Mouse (Mus musculus) C2C12 (cell line): ENCODE measurements around the gene Ccdc158. TPM values are rescaled to one million over a fixed set of nuclear protein-coding genes. Genes with fewer than 3 reads are reported as not detected.

Source experiments
- H3K27me3 ChIP-seq: one replicate; pipeline ENCODE4 v1.6.1; 2011; ENCODE audit not compliant: control insufficient read depth, insufficient read depth, insufficient read length
- H3K36me3 ChIP-seq: one replicate; pipeline ENCODE4 v1.6.1; 2011; ENCODE audit not compliant: control insufficient read depth, insufficient read depth
- H3K4me3 ChIP-seq: one replicate; pipeline ENCODE4 v1.5.1; 2011; ENCODE audit warnings: mild to moderate bottlenecking, control low read depth; ENCODE audit not compliant: poor library complexity, insufficient read depth, severe bottlenecking
- H3K79me2 ChIP-seq: one replicate; pipeline ENCODE4 v1.6.1; 2011; ENCODE audit not compliant: control insufficient read depth, insufficient read depth
- H3K79me3 ChIP-seq: one replicate; pipeline ENCODE4 v1.6.1; 2011; ENCODE audit warnings: low read depth, control low read depth
- H3ac ChIP-seq: one replicate; pipeline ENCODE3; 2011; ENCODE audit warnings: low read depth; ENCODE audit not compliant: control insufficient read depth, insufficient read length
- CEBPB ChIP-seq: IDR thresholded peaks from one replicate; pipeline ENCODE4 v1.6.1; 2011; ENCODE audit warnings: low read depth, mild to moderate bottlenecking, control low read depth, moderate library complexity
- CTCF ChIP-seq: IDR thresholded peaks from one replicate; pipeline ENCODE4 v1.5.1; 2011; ENCODE audit not compliant: control insufficient read depth, insufficient read depth, insufficient read length
- FOSL1 ChIP-seq: IDR thresholded peaks from one replicate; pipeline ENCODE4 v1.8.0; 2011; ENCODE audit warnings: mild to moderate bottlenecking, low read length; ENCODE audit not compliant: poor library complexity, insufficient read depth, severe bottlenecking
- MAX ChIP-seq: IDR thresholded peaks from one replicate; pipeline ENCODE4 v1.6.1; 2011; ENCODE audit warnings: mild to moderate bottlenecking, control low read depth
- MYOD1 ChIP-seq: IDR thresholded peaks from one replicate; pipeline ENCODE4 v1.6.1; 2011; ENCODE audit warnings: low read depth; ENCODE audit not compliant: control insufficient read depth, insufficient read length
- MYOG ChIP-seq: IDR thresholded peaks from one replicate; pipeline ENCODE4 v1.6.1; 2011; ENCODE audit not compliant: control insufficient read depth, insufficient read length; ENCODE audit errors: extremely low read depth
- USF1 ChIP-seq: IDR thresholded peaks from one replicate; pipeline ENCODE4 v1.6.1; 2011; ENCODE audit warnings: low read depth, mild to moderate bottlenecking, control low read depth, moderate library complexity
- polyA plus RNA-seq: library from polyadenylated mRNA; unstranded; fragments of >200 nt; fragmentation: generic; extraction: Trizol; gene quantifications from one replicate; pipeline ENCODE4 v1.2.1, GENCODE M21; 2012; ENCODE audit warnings: missing spikeins

Gene Ccdc158
- polyA plus RNA-seq, 1 experiment, result not detected

DNA sequence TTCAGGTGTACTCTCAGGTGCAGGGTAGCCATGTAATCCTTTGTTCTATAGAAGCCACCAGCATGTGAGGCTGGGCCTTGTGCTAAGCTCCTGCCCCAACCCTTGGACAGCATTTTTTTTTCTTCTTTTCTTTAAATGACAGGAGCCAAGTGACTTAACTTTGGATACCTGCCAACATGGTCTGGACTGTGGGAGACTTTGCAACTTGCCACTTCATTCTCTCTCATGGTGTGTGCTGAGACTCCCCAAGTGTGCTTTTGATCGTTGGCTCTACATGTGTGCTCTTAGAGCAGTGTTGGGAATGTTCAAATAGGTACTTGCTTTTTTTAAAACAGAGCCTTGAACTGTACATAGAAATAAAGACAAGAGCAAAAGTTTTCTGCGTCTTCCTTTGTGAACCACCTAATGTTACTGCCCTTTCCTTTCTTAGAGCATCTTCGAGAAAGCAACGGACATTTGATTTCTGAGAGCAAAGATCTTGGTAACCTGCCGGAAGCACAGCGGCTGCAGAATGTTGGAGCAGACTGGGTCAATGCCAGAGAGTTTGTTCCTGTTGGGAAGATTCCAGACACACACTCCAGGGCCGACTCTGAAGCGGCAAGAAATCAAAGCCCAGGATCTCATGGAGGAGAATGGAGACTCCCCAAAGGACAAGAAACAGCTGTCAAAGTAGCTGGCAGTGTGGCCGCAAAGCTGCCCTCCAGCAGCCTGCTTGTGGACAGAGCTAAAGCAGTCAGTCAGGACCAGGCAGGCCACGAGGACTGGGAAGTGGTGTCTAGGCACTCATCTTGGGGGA is 70.4 kb downstream of the Ccdc158 start:
- Histone ChIP-seq H3K79me2 (peaks cover 21% of the 10 kb centered on the region), H3K79me3 (peaks cover 3% of the 10 kb centered on the region), H3K36me3 (no peaks in the 10 kb centered on the region), H3K27me3 (no peaks in the 10 kb centered on the region), H3ac (no peak overlapping the region), H3K4me3 (no peak overlapping the region)
- TF ChIP-seq USF1 (no peak), CEBPB (no peak), MAX (no peak), CTCF (no peak)

DNA sequence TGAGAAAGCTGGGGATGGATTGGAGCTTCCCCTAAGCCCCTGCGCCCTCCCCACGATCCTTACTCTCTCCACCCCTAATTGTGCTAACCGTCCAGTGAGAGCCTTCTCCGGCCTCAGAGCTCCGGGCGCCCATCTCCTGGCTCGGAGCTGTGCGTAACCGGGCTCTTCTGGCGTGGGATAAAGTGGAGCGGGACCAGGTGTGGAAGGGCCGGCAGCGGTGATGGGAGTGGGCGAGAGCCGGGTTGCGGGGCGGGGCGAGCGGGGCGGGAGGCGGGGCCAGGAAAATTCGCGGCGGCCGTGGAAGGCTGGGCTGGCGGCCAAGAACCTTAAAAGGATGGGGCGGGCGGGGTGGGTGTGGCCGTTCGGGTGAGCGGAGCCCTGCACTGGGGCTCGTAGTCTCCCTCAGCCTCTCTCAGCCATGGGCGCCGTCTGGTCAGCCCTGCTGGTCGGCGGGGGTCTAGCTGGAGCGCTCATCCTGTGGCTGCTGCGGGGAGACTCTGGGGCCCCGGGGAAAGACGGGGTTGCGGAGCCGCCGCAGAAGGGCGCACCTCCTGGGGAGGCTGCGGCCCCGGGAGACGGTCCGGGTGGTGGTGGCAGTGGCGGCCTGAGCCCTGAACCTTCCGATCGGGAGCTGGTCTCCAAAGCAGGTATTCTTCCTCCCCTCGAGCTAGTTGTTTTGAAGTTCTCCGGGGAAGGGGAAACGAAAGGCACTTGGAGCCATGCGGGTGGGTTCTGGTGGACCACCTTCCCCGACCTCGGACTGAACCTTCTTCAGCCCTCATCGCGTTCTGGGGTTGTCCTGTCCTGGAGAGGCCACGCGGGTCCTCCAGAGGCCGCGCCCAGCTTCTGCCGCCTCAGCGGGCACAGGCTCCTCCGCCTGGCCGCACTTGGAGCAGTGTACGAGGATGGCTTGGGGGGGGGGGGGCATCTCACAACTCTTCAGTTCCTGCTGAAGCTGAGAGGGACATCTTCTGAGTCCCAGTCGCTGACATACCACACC is 72.1 kb downstream of the Ccdc158 start, which contains the start of gene Stbd1:
Gene Stbd1, plus strand, starts transcription at position 351 of the 1,000 bp plus-strand sequence.
- TF ChIP-seq MAX (peak; percentile 55), FOSL1 (no peak)
- H3K4me3 ChIP-seq, result peak within 1 kb of the TSS; percentile 45
- H3K79me3 ChIP-seq, result peaks cover 3% of the 10 kb centered on the region
- H3K79me2 ChIP-seq, result peaks cover 21% of the 10 kb centered on the region
- H3K27me3 ChIP-seq, result no peaks in the 10 kb centered on the region
- H3ac ChIP-seq, result peak within 1 kb of the TSS; percentile 80
- no peaks in the 10 kb centered on the region for H3K36me3 ChIP-seq

DNA sequence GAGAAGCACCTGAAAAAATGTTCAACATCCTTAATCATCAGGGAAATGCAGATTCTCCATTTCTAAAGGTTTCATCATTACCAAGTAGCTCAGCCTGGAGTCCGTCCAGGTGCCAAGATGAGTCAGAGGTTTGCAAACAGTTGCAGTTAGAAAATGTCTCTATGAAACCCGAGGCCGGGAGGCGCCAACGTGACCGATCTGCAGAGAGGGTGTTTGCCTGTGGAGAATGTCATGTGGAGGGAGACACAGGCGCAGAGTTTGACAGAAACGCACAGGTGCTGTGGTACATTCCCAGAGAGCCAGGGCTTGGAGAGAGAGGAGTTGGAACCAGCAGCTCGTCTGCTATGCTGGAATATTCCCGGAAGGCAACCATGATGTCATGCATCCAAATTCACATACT is 76.0 kb downstream of the Ccdc158 start:
- Histone ChIP-seq H3K79me2 (peaks cover 10% of the 10 kb centered on the region), H3K36me3 (no peaks in the 10 kb centered on the region), H3K4me3 (no peak overlapping the region), H3ac (no peak overlapping the region), H3K27me3 (no peaks in the 10 kb centered on the region), H3K79me3 (peaks cover 3% of the 10 kb centered on the region)
- peak; percentile 57 for TF ChIP-seq CEBPB
- peak; percentile 67 for TF ChIP-seq MAX
- no peak for TF ChIP-seq FOSL1
- TF ChIP-seq MYOG, result no peak
- TF ChIP-seq CTCF, result no peak
- TF ChIP-seq USF1, result peak; percentile 78
- peak; percentile 96 for TF ChIP-seq MYOD1

- TF ChIP-seq FOSL1 (no peak), USF1 (no peak), CTCF (no peak), CEBPB (no peak), MYOD1 (no peak), MYOG (no peak), MAX (no peak)
- Histone ChIP-seq H3K4me3 (no peak overlapping the region), H3K27me3 (no peaks in the 10 kb centered on the region), H3K36me3 (no peaks in the 10 kb centered on the region), H3ac (no peak overlapping the region), H3K79me3 (no peaks in the 10 kb centered on the region), H3K79me2 (no peaks in the 10 kb centered on the region)
Measured at GRCm38 (mm10) chr5:92596865-92597264, 78.2 kb downstream of the Ccdc158 start.

DNA sequence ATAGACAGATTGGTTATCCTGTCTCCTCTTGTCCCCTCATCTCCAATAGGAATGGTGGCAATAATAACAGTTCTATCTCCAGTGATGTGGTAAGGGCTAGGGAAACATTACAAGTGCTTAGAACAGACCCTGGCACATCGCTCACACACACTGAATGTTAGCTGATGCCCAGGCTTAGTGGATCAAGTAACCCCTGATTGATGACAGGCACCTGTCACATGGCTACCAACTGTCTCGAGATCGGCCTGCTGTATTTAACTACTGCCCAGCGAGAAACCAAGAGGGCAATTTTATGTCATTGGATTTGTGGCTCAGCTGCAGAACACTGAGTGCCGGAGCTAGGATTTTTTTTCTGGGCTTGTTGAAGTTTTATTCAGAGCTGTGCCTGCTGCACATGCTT is 80.0 kb downstream of the Ccdc158 start:
- Histone ChIP-seq H3ac (no peak overlapping the region), H3K4me3 (no peak overlapping the region), H3K27me3 (no peaks in the 10 kb centered on the region), H3K79me2 (no peaks in the 10 kb centered on the region), H3K79me3 (no peaks in the 10 kb centered on the region), H3K36me3 (no peaks in the 10 kb centered on the region)
- TF ChIP-seq USF1 (no peak), MYOG (no peak), FOSL1 (no peak)

GRCm38 (mm10) chr5:92585932-92586331 is 89.1 kb downstream of the Ccdc158 start:
- no peaks in the 10 kb centered on the region for H3K36me3 ChIP-seq
- no peak overlapping the region for H3K4me3 ChIP-seq
- no peak overlapping the region for H3ac ChIP-seq
- no peak for TF ChIP-seq FOSL1
- no peak for TF ChIP-seq USF1
- TF ChIP-seq MYOG, result no peak
- TF ChIP-seq CEBPB, result no peak
- no peak for TF ChIP-seq CTCF
- TF ChIP-seq MYOD1, result no peak
- no peak for TF ChIP-seq MAX
- peaks cover 3% of the 10 kb centered on the region for H3K27me3 ChIP-seq
- H3K79me3 ChIP-seq, result no peaks in the 10 kb centered on the region
- H3K79me2 ChIP-seq, result no peaks in the 10 kb centered on the region
